Mouse (Mus musculus) ES-Bruce4 (cell line): ENCODE results near the gene Ubtf.

Experiments used
- CTCF ChIP-seq: IDR thresholded peaks from one replicate; pipeline ENCODE4 v1.8.1; 2011; ENCODE audit warnings: low read depth, low read length
- POLR2A ChIP-seq: IDR thresholded peaks from one replicate; pipeline ENCODE4 v1.8.1; 2011; ENCODE audit warnings: low read length; ENCODE audit not compliant: insufficient read depth

DNA sequence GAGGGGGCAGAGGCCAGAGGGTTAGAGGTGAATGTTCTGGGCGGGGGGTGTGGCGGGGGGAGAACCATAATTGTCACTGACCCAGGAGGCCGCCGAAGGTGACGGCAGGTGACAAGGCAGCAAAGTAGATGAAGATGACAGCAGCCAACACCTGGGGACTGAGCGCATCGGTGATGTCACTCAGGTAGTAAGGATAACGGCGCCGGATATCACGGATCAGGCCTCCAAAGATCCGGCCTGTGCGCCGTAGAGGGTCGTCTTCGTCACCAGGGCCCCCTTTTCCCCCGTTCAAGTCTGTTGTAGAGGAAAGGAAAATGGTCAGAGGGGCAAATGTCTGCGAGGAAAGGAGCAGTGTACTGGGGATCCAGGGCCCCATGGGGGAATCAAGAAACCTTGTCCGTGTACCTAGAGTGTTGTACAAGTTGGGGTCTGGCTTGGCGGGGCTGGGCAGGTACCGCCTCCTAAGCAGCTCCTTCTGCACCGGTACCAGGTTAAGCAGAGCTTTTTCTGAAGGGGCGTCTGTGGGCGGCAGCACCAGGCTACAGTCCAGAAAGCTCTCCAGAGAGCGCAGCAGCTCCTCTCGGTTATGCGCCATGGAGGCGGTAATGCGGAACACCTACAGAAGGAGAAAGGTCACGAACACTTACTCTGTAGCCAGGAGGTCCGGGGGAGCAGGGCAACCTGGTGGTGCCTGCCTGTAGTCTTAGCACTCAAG, 37.3 kb upstream of the Ubtf start:
- TF ChIP-seq CTCF = no peak
- no peak for TF ChIP-seq POLR2A
